Mouse (Mus musculus) frontal cortex, postnatal 36 days (tissue): ENCODE measurements around the gene Inka2.

Source experiments
- DNase-seq, 2 experiments: peaks; one replicate each; pipeline ENCODE4 v3.0.0; 2022; ENCODE audit warnings: low spot score in 2 of 2

Inka2 gene

DNA sequence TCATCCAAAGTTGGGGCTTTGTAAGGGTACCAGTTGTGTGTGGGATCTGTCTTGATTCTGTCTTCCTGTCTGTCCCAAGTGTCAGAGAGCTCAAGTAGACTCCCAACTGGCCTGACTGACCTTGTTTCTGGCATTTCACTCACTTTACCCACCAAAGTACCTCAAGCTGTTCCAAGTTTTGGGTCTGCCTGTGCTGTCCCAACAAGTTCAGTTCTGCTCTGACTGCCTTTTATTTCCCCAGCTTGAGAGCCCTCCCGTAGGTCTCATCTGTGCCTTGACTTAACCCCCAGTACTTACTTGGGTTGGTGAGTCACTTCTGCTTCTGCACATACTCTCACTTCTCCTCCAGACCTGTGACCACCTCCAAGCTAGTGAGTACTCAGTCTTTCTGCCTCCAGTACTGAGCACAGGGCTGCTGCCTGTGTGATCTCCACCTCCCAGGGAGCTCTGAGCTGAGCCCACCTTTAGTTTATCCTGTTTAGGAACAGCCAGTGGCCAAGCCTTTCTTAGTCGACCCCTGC is 17.3 kb downstream of the Inka2 start:
- DNase-seq = no peak

DNA sequence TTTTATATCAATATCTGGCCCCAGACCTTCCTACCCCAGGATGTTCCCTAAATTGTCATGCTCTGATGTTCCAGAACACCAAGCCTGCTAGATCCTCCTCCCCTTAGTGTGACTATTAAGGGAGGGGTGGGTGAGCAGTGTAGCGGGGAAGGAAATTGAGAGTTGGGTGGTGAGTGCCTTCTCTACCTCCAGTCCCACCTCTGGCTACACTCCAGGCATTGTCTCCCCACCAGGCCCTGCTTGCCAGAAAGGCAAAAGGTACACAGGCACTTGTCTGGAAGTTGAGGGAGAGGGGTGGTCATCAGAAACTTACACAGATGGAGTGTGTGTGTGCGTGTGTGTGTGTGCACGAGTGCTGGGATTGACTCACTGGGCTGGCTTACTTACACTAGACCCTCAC is 18.1 kb downstream of the Inka2 start:
- no peak for DNase-seq

DNA sequence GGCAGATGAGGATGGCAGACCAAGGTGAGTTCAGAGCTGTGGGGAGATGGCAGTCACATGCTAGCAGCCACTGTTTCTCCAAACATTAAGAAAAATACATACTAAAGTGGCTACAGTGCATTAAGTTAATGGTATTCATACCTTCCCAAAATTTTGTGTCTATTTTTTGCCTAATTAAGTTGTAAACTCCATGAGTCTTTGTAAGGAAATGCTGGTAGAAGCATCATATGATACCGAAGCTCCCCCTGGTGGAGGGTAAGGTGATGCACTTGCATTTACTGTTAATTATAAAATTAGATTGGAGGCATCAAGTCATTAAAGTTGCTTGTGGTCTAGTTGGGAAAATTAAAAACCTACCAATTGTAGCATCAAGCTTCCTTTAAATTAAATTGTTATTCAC is 21.6 kb downstream of the Inka2 start:
- DNase-seq = peak in 1 of 2 experiments; percentile 70

DNA sequence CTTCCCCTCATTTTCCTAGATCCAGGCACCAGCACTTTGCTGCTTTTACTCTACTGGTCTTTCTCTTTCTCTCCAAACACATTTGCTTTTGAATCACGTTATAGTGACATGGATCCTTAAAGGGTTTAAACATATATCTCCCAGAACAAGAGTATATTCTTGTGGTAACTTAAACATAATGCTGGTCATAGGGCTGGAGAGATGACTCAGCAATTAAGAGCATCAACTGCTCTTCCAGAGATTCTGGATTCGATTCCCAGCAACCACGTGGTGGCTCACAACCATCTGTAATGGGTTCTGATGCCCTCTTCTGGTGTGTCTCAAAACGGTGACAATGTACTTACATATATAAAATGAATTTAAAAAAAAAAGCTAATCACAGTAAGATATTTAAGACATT is 28.0 kb downstream of the Inka2 start:
- DNase-seq = no peak

DNA sequence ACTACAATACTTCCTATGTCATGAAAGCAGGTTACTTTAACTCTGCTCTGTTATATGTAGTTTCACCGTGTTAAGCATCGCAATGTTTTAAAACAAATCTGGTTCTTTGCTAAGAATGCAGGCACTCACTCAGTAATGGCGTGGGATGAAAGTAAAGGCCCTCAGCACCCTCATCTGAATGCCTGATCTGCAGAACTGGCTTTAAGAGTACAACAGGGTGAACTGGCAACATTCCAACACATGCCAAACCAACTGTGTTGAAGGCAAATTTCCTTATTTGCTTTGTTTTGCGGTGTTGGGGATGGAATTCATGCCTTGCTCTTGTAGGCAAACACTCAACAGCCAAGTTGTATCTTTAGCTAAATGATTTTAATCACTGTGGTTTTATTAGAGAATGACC is 29.1 kb downstream of the Inka2 start:
- DNase-seq = no peak

DNA sequence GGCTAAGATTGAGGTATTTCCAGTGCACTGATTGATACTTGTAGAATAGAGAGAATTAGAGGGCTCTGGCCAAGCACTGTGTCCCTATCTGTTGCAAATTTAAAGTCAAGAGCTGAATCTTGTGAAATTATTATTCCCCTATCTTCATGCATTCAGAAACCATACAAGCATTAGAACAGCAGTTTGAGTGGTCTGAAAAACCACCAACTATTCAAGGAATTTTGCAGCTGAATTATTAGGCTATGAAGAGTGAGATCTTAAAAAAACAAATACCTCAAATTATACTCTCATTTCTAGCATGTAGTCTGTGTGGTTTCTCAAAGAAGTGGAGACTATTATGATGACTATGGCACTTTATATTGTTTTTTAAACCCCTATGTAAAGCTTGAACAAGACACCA is 30.9 kb downstream of the Inka2 start:
- no peak for DNase-seq

DNA sequence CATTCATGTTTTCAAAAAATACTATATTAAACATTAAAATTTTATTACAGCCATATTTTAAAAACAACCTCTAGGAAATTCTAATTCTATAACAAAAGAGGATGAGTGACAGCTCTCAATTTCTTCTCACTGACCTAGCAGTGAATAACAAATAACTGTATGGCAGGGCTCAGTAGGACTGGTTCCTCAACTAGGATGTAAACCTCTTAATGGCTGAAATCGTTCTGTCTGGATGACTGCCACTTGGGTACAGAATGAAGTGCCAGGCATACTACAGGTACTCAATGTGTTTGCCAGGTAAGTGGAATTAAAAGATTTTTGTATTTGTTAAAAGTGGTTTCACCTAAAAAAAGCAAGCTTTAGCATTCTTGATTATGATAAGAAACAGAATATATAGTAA is 31.7 kb downstream of the Inka2 start:
- DNase-seq = no peak

DNA sequence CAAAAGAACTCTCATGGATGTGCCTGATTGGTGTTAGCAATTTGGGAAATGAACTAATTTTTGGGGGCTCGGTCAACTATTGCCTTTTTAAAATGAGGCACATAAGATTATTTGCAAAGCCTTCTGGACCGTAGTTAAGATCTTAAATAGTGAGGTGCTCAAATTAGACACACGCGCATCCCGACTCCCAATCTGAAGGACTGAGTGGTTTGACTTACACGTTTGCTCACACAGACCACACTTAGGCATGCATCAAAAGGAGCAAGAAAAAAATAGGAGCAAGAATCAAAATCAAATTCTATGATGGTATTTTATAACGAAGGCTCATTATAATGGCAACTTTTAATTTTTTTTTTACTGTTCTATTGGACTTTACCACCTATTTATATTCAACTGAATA is 32.7 kb downstream of the Inka2 start:
- DNase-seq = no peak

DNA sequence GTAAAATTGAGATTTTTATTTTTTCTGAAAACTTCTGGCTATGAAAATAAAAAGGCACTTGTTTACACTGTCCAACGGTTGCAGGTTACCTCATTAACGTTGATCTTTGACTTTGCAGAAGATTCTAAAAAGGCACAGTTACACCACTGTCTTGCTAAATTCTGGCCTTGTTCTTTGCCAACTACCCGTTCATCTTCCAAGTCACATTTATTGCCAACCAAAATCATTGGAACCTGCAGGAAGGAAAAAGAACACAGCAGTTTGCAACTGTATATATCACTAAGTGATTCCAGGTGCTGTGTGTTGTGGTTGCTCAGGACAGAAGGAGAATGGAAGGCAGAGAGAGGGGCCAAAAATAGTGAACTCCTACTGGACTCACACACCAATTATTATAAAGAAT is 33.3 kb downstream of the Inka2 start:
- DNase-seq = no peak

DNA sequence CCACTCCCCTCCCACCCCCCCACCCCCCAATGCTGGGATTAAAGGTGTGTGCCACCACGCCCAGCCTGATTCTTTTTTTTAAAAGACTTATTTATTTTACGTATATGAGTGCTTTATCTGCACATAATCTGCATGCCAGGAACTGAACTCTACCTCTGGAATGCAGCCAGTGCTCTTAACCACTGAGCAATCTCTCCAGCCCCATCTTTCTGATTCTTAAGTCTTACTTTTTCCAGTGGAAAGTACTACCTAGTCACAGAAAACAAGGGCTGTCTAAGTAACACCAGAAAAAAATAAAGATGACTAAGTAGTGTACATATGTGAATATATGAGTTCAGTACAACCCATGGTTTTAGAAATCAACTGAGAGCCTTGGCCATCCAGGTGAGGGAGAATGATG is 42.1 kb downstream of the Inka2 start:
- DNase-seq = no peak

DNA sequence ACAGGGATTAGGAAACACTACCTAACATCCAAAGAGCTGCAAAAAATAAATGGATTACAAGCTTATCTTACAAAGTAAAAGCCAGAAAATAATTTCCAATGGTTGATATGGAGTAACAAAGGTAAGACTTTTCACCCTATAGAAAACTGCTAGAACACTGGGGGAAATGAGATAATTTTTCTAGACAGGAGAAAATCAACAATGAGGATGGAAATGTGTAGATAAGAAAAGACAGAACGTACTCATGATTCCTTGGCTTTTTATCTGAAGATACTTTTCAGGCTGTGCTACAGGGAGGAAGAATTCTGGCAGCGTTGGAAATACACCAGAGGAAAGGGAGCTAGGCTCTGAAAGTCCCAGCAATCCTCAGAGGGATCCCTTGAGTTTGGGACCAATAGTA is 46.4 kb downstream of the Inka2 start:
- no peak for DNase-seq

DNA sequence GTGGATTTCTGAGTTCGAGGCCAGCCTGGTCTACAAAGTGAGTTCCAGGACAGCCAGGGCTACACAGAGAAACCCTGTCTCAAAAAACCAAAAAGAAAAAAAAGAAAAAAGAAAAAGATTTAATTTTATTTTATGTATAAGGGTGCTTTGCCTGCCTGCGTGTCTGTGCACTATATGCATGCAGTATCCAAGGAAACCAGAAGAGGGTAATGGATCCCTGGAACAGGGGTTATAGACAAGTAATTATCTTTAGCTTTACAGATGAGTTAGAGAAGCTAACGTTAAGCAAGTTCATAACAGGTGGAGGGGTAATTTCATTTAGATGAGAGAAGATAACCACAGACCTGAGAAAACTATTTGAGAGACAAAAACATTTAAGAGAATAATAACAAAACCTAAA is 49.8 kb downstream of the Inka2 start:
- no peak for DNase-seq

DNA sequence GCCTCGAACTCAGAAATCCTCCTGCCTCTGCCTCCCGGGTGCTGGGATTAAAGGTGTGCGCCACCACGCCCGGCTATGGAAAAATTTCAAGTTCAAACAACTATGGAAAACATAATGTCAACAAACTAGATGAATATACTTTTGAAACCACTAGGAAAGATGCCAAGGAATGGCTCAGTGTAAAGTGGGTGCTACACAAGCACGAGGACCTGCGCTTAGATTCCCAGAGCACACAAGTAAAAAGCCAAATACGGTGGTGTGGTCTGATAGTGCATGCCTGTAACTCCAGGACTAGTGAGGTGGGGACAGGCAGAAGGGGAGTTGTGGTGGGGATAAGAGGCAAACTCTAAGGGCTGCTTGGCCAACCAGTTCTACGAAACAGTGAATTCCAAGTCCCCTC is 50.7 kb downstream of the Inka2 start:
- no peak for DNase-seq

DNA sequence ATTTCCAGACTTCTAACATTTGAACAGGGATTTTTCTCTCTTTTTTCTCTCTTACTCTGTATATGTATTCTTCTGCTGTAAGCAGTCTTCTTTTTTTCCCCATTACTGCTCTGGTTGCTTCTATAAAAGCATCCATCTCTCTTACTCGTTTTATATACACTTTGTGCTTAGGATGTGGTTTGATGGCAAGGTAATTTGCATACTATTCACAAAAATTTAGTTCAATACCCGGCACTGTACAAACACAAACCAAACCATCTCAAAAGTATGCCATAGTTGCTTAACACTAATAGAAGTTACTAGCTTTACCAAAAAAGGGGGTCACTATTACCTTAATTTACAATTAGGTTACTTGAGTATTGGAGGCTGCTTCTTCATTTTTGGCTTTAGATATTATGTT is 52.1 kb downstream of the Inka2 start:
- no peak for DNase-seq

DNA sequence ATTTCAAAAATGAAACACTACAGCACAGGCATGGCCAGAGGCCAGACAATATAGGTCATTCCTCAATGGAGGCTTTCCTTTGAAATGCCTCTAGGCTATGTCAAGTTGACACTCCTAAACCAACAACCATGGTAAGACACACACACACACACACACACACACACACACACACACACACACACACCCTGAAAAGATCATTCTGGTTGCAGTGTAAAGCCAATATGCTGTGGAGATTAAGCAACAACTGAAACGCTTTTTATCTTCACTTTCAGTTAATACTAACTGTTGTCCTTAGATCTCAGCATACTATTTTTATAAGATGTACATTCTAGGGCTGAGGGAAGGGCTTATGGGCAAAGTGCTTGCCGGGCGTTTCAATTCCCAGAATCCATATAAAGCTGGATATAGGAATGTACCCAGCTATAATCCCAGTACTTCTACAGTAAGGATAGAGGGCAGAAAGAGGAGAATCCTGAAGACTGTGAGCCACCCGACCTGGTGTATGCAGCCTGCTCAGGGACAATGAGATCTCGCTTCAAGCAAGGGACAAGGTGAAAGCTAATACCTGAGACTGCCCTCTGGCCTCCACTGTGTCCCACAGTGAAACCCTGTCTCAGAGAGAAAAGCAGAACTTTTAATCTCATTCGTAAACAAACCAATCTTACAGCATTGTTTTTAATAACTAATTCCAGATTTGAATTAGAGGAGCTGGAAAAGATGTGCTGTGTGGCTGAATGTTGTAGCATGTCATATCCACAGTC is 53.1 kb downstream of the Inka2 start:
- DNase-seq = no peak

DNA sequence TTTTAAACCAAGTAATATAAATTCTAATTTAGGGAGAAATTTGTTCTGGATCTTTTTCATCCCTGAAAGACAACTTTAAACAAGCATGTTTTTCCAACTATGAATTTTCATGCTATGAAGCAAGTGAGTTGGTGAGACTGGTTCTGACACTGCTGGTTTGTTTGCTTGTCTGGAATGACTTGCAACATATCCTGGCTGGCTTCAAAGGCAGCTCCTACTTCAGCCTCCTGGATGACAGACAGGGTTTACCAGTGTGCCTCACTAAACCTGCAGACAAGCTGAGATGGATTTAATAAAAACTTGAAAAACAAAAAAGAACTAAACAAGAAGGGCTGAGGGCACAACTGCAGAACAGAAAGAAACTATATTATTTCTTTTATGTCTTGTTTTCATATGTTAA is 53.7 kb downstream of the Inka2 start:
- no peak for DNase-seq

DNA sequence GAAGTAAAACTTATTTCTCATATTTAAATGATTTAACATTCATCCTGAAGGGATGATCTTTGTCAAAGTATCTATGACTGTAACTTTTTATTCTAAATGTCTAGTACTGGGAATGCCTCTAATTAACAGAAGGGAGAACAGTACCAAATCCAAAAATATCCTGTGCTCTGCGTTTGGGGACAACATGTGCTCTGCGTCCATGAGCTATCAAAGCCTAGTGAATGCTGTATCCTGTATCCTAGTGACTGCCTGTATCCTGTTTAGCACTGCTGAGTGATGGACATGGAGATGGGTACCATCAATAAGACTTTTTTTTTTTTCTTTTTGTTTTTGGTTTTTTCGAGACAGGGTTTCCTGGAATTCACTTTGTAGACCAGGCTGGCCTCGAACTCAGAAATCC is 54.3 kb downstream of the Inka2 start:
- DNase-seq = no peak

DNA sequence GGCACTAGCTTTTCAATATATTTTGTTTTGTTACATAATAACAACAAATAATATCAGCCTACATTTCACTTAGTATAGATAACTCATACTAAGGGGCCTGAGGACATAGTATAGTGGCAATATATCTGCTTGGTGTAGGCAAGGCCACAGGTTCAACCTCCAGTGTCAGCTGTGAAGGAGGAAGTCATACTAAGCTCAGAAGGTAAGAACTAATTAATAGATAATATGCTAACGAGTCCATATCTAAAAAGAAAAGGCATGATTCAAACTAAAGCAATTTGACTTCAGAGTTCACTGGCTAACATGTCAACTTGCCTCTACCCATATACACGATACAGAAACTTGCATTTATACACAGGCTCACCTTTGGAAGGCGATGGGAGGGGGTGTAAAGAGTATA is 55.7 kb downstream of the Inka2 start:
- no peak for DNase-seq

DNA sequence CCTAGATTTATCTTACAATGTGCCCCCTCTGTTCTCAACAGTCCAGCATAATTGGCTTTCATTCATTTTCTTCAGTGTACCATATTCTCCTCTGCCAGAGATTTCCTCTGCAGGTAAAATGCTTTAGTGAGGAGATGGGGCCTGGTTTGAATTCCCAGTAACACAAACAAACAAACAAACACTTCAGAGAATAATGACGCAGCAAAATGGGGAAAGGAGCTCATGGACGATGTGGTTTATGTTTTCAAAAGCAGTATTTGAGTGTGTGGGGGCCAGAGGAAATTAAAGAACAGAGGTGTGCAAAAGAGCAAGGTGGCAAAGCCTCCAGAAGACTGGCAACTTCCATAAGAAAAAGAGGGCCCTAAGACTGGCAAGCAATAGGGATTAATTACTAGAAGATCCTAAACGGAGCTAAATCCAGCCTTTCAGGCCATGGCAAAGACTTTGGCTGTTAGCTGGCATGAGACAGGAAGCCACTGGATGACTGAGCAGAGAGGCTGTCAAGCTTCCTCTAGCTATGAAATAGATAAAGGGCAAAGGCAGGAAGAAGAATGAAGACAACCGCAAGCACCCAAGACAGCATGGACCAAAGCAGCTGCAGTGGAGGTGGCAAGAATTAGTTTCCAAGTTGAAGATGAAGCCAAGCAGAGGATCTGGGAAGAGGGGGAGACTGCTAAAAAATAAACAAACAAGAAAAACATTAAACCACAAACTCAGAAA is 58.9 kb downstream of the Inka2 start:
- DNase-seq = no peak

DNA sequence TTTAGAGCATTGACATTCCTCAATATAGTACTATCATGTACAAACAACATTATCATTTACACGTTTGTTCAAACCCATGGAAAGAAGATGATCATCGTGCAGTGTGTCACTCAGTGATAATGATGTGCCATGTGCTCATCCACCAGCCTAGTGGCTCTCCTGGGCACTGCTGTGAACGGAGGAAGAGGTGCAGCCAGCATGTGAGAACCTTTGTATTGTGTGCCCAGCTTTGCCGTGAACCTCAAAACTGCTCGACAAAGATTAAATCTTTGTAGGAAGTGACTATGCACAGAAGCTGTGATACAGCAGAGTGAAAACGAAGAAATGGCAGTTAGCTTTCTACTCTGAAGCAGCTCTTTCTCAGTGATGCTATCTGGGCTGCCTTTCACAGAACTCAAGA is 64.1 kb downstream of the Inka2 start:
- DNase-seq = no peak

DNA sequence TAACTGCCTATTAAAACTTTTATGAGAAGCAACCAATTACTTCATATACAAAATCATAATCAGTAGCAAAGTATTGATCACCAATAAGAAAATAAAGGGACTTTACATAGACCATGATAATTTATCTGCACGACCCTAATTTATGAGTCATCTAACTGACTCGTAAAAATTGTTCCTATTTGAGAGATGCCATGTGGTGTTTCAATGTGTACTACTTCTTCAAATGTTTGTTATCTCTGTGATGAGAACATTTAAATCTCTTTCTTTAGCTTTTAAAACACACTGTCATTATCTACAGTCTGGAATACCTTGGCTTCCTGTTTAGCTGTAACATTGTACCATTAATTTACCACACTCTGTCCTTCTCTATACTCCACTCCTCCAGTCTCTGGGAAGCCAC is 65.0 kb downstream of the Inka2 start:
- DNase-seq = no peak
